Mouse (Mus musculus): ENCODE data around the gene Musk. TPM values are rescaled to one million over a fixed set of nuclear protein-coding genes. Genes with fewer than 3 reads are reported as not detected.
"Not testable (repeated sequence)": the region's sequence is repeated elsewhere in the genome, so short reads cannot be mapped to it uniquely, and the experiment has no call there.

The Musk gene
- 0.39 and 0.45 TPM in 2 replicates for polyA plus RNA-seq (2012; rRNA removed)

GRCm38 (mm10) chr4:58285687-58286086 lies at the start of gene Musk:
Gene Musk (plus strand): TSS chr4:58285960.
- 92% methylated on average over 11 of the region's 11 CpGs for WGBS
- no peak within 1 kb of the TSS for H3K27ac ChIP-seq (ENCODE audit: control insufficient read depth, insufficient read depth, low read length)

GRCm38 (mm10) chr4:58240416-58240815 lies 45.3 kb upstream of the Musk start:
- no peak for DNase-seq
- TF ChIP-seq POLR2A (IDR thresholded peaks at IDR 0.05; ENCODE audit: control insufficient read depth, extremely low read depth, insufficient read depth, low read length, poor library complexity) (no peak), CTCF (IDR thresholded peaks at IDR 0.05; ENCODE audit: borderline replicate concordance, control insufficient read depth, extremely low read depth, insufficient read depth, low read length, poor library complexity) (no peak)
- no peaks in the 10 kb centered on the region for H3K4me1 ChIP-seq (replicated peaks; ENCODE audit: control insufficient read depth, insufficient read depth, low read length)
- H3K27me3 ChIP-seq (ENCODE audit: control insufficient read depth, insufficient read depth, low read length): no peaks in the 10 kb centered on the region
- H3K27ac ChIP-seq (ENCODE audit: control insufficient read depth, insufficient read depth, low read length): no peak overlapping the region
- 77% methylated on average over 7 of the region's 7 CpGs for WGBS
- no peaks in the 10 kb centered on the region for H3K36me3 ChIP-seq (ENCODE audit: control insufficient read depth, insufficient read depth, low read length)
- no peak overlapping the region for H3K4me3 ChIP-seq (ENCODE audit: control insufficient read depth, insufficient read depth, low read length)

More at GRCm38 (mm10) chr4:58285687-58286086, at the start of gene Musk:
- Histone ChIP-seq H3K36me3 (ENCODE audit: control insufficient read depth, insufficient read depth, low read length) (no peaks in the 10 kb centered on the region), H3K4me3 (ENCODE audit: control insufficient read depth, insufficient read depth, low read length) (no peak within 1 kb of the TSS), H3K4me1 (replicated peaks; ENCODE audit: control insufficient read depth, insufficient read depth, low read length) (no peaks in the 10 kb centered on the region), H3K27me3 (ENCODE audit: control insufficient read depth, insufficient read depth, low read length) (no peaks in the 10 kb centered on the region)
- no peak for DNase-seq
- no peak for TF ChIP-seq CTCF (IDR thresholded peaks at IDR 0.05; ENCODE audit: borderline replicate concordance, control insufficient read depth, extremely low read depth, insufficient read depth, low read length, poor library complexity)
- no peak for TF ChIP-seq POLR2A (IDR thresholded peaks at IDR 0.05; ENCODE audit: control insufficient read depth, extremely low read depth, insufficient read depth, low read length, poor library complexity)

GRCm38 (mm10) chr4:58245544-58245943 lies 40.2 kb upstream of the Musk start:
- no peak overlapping the region for H3K4me3 ChIP-seq (ENCODE audit: control insufficient read depth, insufficient read depth, low read length)
- 91% methylated on average over 1 of the region's 1 CpGs for WGBS
- no peaks in the 10 kb centered on the region for H3K27me3 ChIP-seq (ENCODE audit: control insufficient read depth, insufficient read depth, low read length)
- no peaks in the 10 kb centered on the region for H3K36me3 ChIP-seq (ENCODE audit: control insufficient read depth, insufficient read depth, low read length)
- DNase-seq: no peak
- no peak overlapping the region for H3K27ac ChIP-seq (ENCODE audit: control insufficient read depth, insufficient read depth, low read length)
- H3K4me1 ChIP-seq (replicated peaks; ENCODE audit: control insufficient read depth, insufficient read depth, low read length): no peaks in the 10 kb centered on the region
- TF ChIP-seq POLR2A (IDR thresholded peaks at IDR 0.05; ENCODE audit: control insufficient read depth, extremely low read depth, insufficient read depth, low read length, poor library complexity) (no peak), CTCF (IDR thresholded peaks at IDR 0.05; ENCODE audit: borderline replicate concordance, control insufficient read depth, extremely low read depth, insufficient read depth, low read length, poor library complexity) (no peak)

GRCm38 (mm10) chr4:58252381-58252780 lies 33.4 kb upstream of the Musk start:
- Histone ChIP-seq H3K27ac (ENCODE audit: control insufficient read depth, insufficient read depth, low read length) (no peak overlapping the region), H3K4me1 (replicated peaks; ENCODE audit: control insufficient read depth, insufficient read depth, low read length) (no peaks in the 10 kb centered on the region), H3K4me3 (ENCODE audit: control insufficient read depth, insufficient read depth, low read length) (no peak overlapping the region), H3K27me3 (ENCODE audit: control insufficient read depth, insufficient read depth, low read length) (no peaks in the 10 kb centered on the region), H3K36me3 (ENCODE audit: control insufficient read depth, insufficient read depth, low read length) (no peaks in the 10 kb centered on the region)
- TF ChIP-seq POLR2A (IDR thresholded peaks at IDR 0.05; ENCODE audit: control insufficient read depth, extremely low read depth, insufficient read depth, low read length, poor library complexity) (no peak), CTCF (IDR thresholded peaks at IDR 0.05; ENCODE audit: borderline replicate concordance, control insufficient read depth, extremely low read depth, insufficient read depth, low read length, poor library complexity) (no peak)
- WGBS: 93% methylated on average over 3 of the region's 3 CpGs
- DNase-seq: no peak

- H3K36me3 ChIP-seq (ENCODE audit: control insufficient read depth, insufficient read depth, low read length): no peaks in the 10 kb centered on the region
- DNase-seq: peak; percentile 19
- TF ChIP-seq POLR2A (IDR thresholded peaks at IDR 0.05; ENCODE audit: control insufficient read depth, extremely low read depth, insufficient read depth, low read length, poor library complexity): no peak
- no peak for TF ChIP-seq CTCF (IDR thresholded peaks at IDR 0.05; ENCODE audit: borderline replicate concordance, control insufficient read depth, extremely low read depth, insufficient read depth, low read length, poor library complexity)
- no peaks in the 10 kb centered on the region for H3K4me1 ChIP-seq (replicated peaks; ENCODE audit: control insufficient read depth, insufficient read depth, low read length)
- no peak overlapping the region for H3K27ac ChIP-seq (ENCODE audit: control insufficient read depth, insufficient read depth, low read length)
- no peaks in the 10 kb centered on the region for H3K27me3 ChIP-seq (ENCODE audit: control insufficient read depth, insufficient read depth, low read length)
- WGBS: 17% methylated on average over 5 of the region's 5 CpGs
- H3K4me3 ChIP-seq (ENCODE audit: control insufficient read depth, insufficient read depth, low read length): no peak overlapping the region
Observed at GRCm38 (mm10) chr4:58253410-58253809, 32.4 kb upstream of the Musk start.

DNA sequence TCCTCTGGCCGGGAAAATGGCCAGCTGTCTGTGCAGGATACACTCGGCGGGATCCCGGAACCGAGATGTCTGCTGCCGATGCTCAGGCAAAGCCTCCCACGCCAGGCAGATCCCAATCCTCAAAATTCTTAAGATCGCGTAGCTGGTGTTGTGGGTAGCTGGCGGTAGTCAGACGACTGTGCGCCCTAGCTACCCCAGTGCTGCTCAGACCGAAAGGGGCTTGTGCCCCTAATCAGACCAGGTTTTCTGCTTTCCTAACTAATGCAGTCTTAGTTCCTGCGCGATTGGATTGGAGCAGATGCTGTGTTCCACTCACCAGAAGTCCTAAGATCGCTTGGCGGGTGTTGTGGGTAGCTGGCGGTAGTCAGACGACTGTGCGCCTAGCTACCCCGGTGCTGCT lies 25.0 kb upstream of the Musk start:
- 98% methylated on average over 21 of the region's 21 CpGs for WGBS
- H3K4me1 ChIP-seq (replicated peaks; ENCODE audit: control insufficient read depth, insufficient read depth, low read length); DNase-seq; H3K4me3 ChIP-seq (ENCODE audit: control insufficient read depth, insufficient read depth, low read length); H3K27me3 ChIP-seq (ENCODE audit: control insufficient read depth, insufficient read depth, low read length); H3K27ac ChIP-seq (ENCODE audit: control insufficient read depth, insufficient read depth, low read length); H3K36me3 ChIP-seq (ENCODE audit: control insufficient read depth, insufficient read depth, low read length): not testable (repeated sequence)

DNA sequence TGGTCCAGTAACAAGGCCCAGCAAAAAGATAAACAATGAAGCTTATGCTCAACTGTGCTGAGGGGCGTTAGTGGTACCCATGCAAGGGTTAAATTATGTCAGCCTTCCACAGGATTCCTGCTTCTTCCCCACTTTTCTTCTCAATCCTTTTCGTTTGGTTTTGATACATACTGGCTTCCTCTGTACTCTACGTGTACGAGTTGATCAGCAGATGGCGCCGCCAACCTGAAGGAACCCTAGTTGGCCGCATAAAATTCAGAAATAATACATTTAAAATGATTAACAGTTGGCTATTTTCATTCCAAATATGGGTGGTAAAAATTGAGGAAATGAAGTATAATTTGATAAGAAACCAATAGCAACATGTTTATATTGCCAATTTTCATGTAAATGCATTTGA lies 19.5 kb upstream of the Musk start:
- Histone ChIP-seq H3K27ac (ENCODE audit: control insufficient read depth, insufficient read depth, low read length) (no peak overlapping the region), H3K4me1 (replicated peaks; ENCODE audit: control insufficient read depth, insufficient read depth, low read length) (no peaks in the 10 kb centered on the region), H3K27me3 (ENCODE audit: control insufficient read depth, insufficient read depth, low read length) (no peaks in the 10 kb centered on the region), H3K36me3 (ENCODE audit: control insufficient read depth, insufficient read depth, low read length) (no peaks in the 10 kb centered on the region), H3K4me3 (ENCODE audit: control insufficient read depth, insufficient read depth, low read length) (no peak overlapping the region)
- no peak for DNase-seq
- TF ChIP-seq POLR2A (IDR thresholded peaks at IDR 0.05; ENCODE audit: control insufficient read depth, extremely low read depth, insufficient read depth, low read length, poor library complexity) (no peak), CTCF (IDR thresholded peaks at IDR 0.05; ENCODE audit: borderline replicate concordance, control insufficient read depth, extremely low read depth, insufficient read depth, low read length, poor library complexity) (no peak)
- 58% methylated on average over 7 of the region's 7 CpGs for WGBS

Measured in thymus, adult 2 months (tissue).